Mouse (Mus musculus): ENCODE measurements around the gene Diaph3. TPM values are rescaled to one million over a fixed set of nuclear protein-coding genes. Genes with fewer than 3 reads are reported as not detected.

Diaph3 gene
- total RNA-seq, 2 experiments from 2014 or later, result 2.9 to 4.7 TPM

DNA sequence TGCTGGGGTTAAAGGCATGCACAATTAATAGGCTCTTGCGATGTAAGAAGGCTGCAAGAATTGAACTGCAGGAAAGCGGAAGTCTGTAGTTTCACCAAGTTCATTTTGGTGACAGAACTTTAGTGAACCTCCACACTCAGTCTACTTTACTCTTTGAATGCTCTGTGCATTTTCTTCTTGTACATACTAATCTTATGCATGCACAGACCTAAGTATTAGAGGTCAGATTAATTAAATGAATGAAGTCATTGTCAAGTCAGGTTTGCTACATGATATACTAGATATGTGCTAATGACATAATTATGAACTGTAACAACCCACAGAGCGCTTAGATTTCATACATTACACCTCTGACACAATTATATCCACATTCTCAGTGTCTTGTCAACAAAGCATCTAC, 462.0 kb downstream of the Diaph3 start:
- DNase-seq, result no peak

DNA sequence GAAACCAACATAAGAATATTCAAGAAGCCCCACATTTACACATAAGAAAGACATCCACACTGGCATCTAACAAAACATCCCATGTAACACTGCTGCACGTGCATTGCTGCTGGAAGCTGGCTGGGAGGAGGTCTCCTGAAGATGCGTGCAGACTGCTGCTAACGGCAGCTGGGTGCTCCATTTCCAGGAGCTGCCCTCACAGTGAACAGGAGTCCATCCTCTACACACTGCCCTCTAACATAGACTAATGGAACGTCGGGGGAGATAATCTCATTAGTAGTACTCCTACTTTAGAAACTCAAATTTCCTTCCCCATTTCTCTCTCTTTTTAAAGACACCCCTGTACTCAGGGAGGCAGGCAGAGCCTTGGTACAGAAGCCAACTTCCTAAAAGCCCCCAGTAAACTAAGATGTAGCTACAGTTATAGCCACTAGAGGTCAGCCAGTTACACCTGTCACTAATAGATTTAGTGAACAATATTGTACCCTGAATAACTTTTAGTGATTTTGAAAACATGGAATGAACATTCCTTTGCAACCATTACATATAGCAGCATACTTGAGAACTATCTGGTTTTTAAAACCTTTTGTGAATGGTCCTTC, 462.8 kb downstream of the Diaph3 start:
- no peak for DNase-seq
- intact Hi-C loops (cut with DNase I), result loop anchor here (2.0 to 10.0 kb wide), 4 partner anchors 103 to 777 kb away; no protein-coding TSS in a partner anchor

More for the DNA sequence above, 462.0 kb downstream of the Diaph3 start:
- intact Hi-C loops (cut with DNase I), result loop anchor here (2.0 to 10.0 kb wide), 4 partner anchors 102 to 776 kb away; no protein-coding TSS in a partner anchor

DNA sequence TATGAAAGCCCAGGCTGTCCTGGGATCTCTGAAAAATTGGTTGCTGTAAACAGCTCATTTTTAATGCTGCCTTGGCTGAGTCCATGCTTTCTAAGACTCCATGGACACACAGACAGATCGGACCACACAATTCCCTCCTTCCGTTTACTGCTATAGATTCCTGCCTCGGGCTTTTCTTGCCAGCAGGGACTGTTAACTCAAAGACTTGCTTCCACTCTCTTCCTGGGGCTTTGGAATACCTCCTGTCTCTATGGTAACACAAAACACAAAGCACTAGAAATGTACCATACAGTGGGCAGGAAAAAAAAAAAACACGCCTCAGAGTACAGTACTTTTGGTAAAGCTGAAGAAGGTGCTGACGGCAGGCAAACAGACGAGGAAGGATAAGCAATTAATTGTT, 464.0 kb downstream of the Diaph3 start:
- no peak for DNase-seq
- intact Hi-C loops (cut with DNase I), result loop anchor here (5.0 to 10.0 kb wide), 3 partner anchors 220 to 778 kb away; no protein-coding TSS in a partner anchor

DNA sequence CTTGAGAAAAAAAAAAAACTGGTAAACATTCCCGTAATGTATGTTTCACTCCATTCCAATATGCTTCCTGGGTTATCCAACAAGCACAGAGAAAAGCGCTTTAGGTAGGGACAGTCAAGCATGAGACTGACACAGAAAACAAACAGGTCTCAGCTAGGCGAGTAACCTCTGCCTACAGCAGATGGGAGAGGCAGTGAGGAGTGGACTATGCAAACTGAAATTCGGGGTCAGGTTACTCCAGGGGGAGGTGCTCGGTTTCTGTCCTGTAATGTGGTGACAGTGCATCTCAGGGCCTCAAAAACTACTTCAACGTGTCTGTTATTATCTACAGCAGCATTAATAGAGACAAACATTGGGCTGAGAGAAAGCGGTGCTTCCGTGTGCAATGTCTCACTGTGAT, 465.7 kb downstream of the Diaph3 start:
- DNase-seq, result no peak
- intact Hi-C loops (cut with DNase I), result loop anchor here (5.0 to 10.0 kb wide), 3 partner anchors 222 to 779 kb away; no protein-coding TSS in a partner anchor

DNA sequence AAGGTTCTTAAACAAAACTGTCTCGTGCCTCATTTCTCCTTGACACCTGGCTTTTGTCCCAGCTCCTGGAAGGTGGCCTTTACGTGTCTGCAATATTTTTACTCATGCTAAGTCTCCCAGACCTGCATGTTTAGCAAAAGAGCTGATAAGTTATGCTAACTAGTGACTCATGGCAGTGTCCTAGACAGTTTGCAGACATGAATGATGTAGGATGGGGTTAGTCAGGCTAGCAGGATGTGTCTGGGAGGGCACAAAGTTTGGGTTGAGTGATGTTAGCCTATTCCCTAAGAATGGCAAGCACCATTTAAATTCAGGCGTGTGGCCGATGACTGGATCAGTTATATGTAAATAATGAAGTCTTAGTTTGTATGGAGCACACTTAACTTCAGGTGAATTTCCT, 478.2 kb downstream of the Diaph3 start:
- intact Hi-C loops (cut with DNase I), result no loop called here
- DNase-seq, result no peak

DNA sequence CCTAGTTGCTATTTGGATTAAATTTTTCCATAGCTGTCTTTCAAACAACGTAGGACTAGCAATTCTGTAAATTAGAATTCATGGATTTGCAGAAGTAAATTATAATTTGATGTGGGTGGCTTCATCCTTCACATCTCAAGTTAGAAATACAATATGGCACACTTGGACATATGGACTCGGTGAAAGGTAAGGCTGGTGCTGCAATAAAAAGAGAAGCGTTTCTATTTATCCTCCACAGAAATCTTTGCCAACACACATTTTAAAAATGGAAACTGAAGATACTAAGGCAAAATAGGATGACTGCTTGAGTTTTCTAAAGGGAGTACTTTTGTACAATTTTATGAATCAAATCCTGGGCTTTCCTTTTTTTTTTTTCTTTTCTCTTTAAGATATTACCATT, 480.5 kb downstream of the Diaph3 start:
- DNase-seq, result no peak
- intact Hi-C loops (cut with DNase I), result no loop called here

DNA sequence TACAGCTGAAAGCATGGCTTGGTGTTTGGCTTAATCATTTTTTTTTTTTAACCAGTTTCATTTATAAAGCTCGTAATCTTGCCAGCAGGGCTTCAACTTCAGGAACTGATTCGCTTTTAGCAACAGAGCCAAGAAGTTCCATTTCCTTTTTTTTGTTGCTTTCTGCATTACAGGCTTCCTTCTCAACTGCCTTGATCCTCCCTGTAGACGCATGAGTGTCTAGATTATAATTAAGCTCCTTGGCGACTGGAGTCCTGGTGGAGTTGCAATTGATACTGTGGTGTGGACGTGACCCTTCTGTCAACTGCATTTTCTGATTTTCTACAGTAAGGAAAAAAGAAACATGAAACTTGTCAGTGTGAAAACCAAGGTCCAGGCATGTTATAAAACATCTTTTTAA, 484.8 kb downstream of the Diaph3 start:
- DNase-seq, result no peak
- intact Hi-C loops (cut with DNase I), result no loop called here

DNA sequence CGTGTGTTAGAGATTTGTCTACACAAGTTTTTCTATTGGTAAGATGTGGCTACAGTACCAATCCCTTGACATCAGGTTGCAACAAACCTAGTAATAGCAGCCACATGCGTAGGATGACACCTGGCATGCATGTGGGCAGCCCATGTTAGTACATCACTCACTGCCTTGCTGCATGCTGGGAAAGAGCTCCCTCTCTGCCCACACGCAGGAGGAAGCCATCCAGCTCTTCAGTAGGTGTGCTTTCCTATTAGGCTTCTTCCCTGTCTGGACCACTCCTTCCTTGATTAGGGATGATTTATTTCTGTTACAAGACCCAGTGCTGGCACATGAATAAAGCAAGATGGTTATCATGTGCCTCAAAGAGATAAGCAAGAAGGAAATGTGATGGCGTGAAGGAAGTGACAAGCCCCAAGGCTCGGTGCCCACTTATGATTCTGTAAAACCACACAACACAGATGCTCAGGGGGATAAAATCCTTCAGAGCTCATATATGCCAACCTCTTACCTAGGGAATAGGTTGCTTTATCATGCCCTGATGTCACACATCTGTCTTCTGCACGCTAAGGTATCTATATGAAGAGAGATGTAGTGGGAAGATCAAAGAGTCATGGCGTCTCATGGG, 494.4 kb downstream of the Diaph3 start:
- intact Hi-C loops (cut with DNase I), result no loop called here
- no peak for DNase-seq

DNA sequence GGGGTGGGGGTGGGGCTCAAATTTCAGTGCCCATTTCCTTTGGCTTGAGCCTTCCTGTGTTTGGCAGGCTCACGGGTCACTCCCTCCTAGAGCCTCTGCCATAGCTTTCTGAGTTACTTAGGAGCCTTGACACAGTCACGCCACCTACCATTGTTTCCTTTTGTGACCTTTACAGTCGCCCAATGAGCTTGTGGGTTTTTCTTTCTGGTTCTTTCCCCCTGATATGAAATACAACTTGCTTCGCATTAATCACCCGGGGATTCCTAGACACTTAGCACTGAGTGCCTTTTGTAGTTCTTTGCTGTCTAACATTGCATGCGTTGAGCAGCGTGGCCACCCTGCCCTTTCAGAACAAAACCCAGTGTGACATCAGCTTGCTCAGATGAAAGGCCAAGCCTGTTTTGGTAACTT, 498.2 kb downstream of the Diaph3 start:
- intact Hi-C loops (cut with DNase I), result no loop called here
- DNase-seq, result no peak

DNA sequence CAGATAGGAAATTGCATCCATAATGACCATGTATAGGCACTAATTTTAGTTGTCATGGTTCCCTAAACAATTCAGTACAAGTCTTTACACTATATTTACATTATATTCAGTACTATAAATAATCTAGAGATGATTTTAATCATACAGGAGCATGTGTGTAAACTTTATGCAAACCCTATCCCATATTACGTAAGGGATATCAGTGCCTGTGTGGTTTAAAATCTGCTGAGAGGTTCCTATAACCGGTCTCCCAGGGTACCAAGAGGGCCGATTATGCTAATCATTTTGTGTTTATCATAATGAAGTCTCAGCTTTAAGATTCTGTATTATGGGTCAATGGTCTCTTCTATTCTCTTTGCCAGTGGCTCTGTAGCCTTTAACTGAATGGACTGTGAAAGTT, 499.2 kb downstream of the Diaph3 start:
- no peak for DNase-seq
- intact Hi-C loops (cut with DNase I), result no loop called here

DNA sequence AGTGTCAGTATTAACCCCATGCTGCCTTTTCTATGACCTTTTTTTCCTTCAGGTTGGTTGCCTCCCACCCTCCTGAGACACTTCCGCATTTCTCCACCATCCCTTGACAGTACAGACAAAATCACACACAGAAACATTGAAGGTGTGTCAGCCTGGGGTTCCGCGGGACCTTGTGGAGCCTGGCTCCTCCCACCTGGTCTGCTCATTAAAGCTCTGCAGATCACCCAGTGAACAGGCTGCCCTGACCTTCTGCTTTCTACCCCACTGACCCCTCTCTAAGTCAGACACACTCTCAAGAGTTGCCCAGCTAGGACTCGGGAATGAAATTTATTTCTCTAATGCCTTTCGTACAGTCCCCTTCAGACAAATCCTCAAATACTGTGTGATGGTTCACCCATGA, 500.9 kb downstream of the Diaph3 start:
- no peak for DNase-seq
- intact Hi-C loops (cut with DNase I), result no loop called here

DNA sequence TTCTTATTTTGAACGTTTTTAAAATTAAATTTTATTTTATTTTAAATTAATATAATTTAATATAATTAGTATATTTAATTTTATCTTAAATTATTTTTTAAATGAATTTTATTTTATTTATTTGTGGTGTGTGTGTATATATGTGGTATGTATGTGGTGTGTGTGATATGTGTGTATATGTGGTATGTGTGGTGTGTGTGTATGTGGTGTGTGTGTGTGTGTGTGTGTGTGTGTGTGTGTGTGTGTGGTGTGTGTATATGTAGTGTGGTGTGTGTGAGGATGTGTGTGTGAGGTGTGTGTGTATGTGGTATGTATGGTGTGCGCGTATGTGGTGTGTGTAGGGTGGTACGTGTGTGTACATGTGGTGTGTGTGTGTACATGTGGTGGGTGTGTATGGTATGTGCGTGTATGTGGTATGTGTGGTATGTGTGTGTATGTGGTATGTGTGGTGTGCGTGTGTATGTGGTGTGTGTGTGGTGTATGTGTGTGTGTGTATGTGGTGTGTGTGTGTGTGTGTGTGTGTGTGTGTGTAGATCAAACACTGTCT, 505.4 kb downstream of the Diaph3 start:
- DNase-seq, result no peak
- intact Hi-C loops (cut with DNase I), result no loop called here

DNA sequence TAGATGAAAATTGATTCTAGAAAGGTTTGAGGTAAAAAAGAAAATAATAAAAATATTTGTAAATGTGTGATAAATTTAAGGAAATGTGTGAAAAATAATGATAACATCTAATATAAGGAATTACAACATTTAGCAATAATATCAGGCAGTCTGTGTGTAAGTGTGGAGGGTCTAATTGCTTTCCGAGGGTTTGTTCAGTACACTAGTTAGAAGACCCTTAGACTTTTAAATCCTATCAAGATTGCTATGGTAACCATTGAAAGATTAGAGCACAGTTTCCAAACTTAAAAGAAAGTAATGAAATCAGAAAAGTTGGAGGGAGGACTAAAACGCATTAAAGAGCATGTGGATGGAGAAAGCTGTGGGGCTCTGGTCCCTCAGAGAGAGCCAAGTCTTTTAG, 506.0 kb downstream of the Diaph3 start:
- no peak for DNase-seq
- intact Hi-C loops (cut with DNase I), result no loop called here

DNA sequence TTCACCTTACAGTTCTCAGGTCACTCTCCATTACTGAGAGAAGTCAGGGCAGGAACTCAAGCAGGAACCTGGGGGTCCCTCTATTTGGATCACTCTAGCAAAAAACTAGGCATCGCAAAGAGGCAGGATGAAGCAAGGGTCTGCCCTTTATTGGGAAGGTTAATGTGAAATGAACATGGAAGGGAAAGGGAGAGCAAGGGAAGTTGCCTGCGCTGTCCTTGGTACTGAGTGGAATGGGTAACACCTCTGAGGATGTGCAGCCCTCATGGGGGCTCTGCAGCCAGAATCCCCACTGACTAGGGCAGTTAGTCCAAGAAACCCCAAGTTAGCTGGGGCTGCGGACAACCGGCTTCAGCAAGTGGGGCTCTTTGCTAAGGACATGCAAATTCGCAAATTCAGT, 507.2 kb downstream of the Diaph3 start:
- DNase-seq, result no peak

DNA sequence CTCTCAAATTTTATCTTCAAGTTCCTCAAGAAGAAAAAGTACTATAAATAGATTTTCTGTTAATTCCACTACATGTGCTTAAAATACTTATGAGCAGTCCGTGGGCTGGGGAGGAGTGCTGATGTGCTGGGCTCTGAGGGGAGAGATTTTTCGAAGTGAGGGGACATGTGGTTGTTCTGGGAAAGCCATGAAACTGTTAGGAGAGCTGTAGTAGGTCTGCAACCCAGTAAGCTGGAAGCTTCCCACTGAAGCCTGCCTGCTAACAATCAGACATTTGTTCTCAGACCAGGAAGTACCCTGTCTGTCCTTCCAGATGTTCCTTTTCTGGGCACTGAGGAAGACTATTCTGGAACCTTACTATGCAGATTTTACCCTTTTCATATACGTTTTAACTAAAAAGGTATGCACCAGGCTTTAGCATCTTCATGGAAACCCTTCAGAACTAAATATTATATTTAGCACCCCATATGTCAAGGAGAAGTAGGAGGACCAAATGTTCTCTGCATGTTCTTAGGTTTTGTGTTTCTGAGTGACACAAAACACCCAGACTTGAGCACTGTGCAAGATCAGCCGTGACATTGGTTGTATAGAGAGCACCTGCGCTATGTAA, 516.1 kb downstream of the Diaph3 start:
- no peak for DNase-seq
- intact Hi-C loops (cut with DNase I), result no loop called here

More for the DNA sequence above, 507.2 kb downstream of the Diaph3 start:
- intact Hi-C loops (cut with DNase I), result no loop called here

DNA sequence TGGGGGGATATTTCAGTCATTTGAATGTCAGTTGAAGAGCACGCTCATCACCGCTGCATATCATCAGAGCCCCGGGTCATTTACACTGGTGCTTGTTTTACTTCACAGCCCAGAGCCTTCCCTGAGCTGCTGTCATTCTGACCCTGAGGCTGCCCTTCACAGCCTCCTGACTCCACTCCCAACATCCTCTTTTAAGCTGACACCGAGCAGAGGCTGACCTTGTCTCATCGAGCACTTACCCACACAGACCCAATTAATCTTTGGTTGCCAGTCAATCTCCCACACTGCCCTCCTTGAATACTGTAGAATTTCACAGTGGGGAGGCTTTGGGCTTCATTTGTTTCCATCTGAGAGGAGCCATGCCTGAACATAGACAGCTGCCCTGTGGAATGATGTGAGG, 521.4 kb downstream of the Diaph3 start:
- DNase-seq, result no peak

More for the DNA sequence above, 521.4 kb downstream of the Diaph3 start:
- intact Hi-C loops (cut with DNase I), result no loop called here

Small RNA genes lying within 50 kb of the gene (microRNA-seq; reads per million reads assigned to microRNA genes)
- gene Gm23438, result 0 reads per million in 2 experiments

Data from heart, postnatal 14 days (tissue).